Mouse (Mus musculus) embryonic facial prominence, embryonic 11.5 days (tissue): ENCODE measurements at regions not wholly inside any gene's neighbourhood (a gene's known extent, or its start where the extent isn't known, plus 50 kb on each side); places are given as distances from the start of the nearest gene placed in this dataset.

Experiments
- ATAC-seq: fragments of 200-750 bp; cut with Nextera tagmentation; replicated peaks from 2 replicates; pipeline ENCODE4 v1.8.0; 2017; ENCODE audit warnings: low read depth; ENCODE audit not compliant: insufficient number of reproducible peaks, low FRiP score, low TSS enrichment
- DNase-seq: peaks from one replicate; pipeline ENCODE4 v3.0.0-alpha.2; 2015; ENCODE audit warnings: low spot score
- H3K27ac ChIP-seq: fragments of 300-500 bp; sonication (generic); replicated peaks from 2 replicates; pipeline ENCODE4 v1.5.1; 2014; ENCODE audit warnings: mild to moderate bottlenecking, low read depth, low read length, control low read depth
- H3K27me3 ChIP-seq: fragments of 300-500 bp; sonication (generic); 2 replicates; pipeline ENCODE4 v1.6.1; 2014; ENCODE audit warnings: mild to moderate bottlenecking, low read length, moderate library complexity, mixed read lengths; ENCODE audit not compliant: control insufficient read depth, insufficient read depth
- H3K36me3 ChIP-seq: fragments of 300-500 bp; sonication (generic); replicated peaks from 2 replicates; pipeline ENCODE4 v1.6.1; 2014; ENCODE audit warnings: low read depth, mild to moderate bottlenecking, low read length, moderate library complexity, mixed read lengths; ENCODE audit not compliant: control insufficient read depth, insufficient read depth
- H3K4me1 ChIP-seq: fragments of 300-500 bp; sonication (generic); 2 replicates; pipeline ENCODE4 v1.6.1; 2014; ENCODE audit warnings: low read length, mixed read lengths; ENCODE audit not compliant: control insufficient read depth, insufficient read depth
- H3K4me2 ChIP-seq: fragments of 300-500 bp; sonication (generic); 2 replicates; pipeline ENCODE4 v1.6.1; 2014; ENCODE audit warnings: low read depth, mild to moderate bottlenecking, control low read depth, low read length, moderate library complexity
- H3K4me3 ChIP-seq: fragments of 300-500 bp; sonication (generic); 2 replicates; pipeline ENCODE4 v1.5.1; 2014; ENCODE audit warnings: low read depth, low read length, control low read depth
- H3K9ac ChIP-seq: fragments of 300-500 bp; sonication (generic); replicated peaks from 2 replicates; pipeline ENCODE4 v1.6.1; 2014; ENCODE audit warnings: mild to moderate bottlenecking, control low read depth, low read length
- H3K9me3 ChIP-seq: fragments of 300-500 bp; sonication (generic); replicated peaks from 2 replicates; pipeline ENCODE4 v1.6.1; 2016; ENCODE audit warnings: mild to moderate bottlenecking, low read length, inconsistent platforms, mixed read lengths; ENCODE audit not compliant: control insufficient read depth

- Histone ChIP-seq H3K36me3 (no peaks in the 10 kb centered on the region), H3K4me2 (no peak overlapping the region), H3K4me1 (no peaks in the 10 kb centered on the region)
Observed at GRCm38 (mm10) chr5:25591709-25592108, 75.8 kb downstream of the Cct8l1 start.

More at GRCm38 (mm10) chr5:25591709-25592108, 75.8 kb downstream of the Cct8l1 start:
- Histone ChIP-seq H3K9me3 (no peaks in the 10 kb centered on the region), H3K27ac (no peak overlapping the region), H3K4me3 (no peak overlapping the region), H3K27me3 (no peaks in the 10 kb centered on the region), H3K9ac (no peak overlapping the region)
- no peak for ATAC-seq
- no peak for DNase-seq
